Mouse (Mus musculus) erythroblast, embryonic 14.5 days (primary cell): ENCODE measurements around the gene Tnp1. TPM values are rescaled to one million over a fixed set of nuclear protein-coding genes. Genes with fewer than 3 reads are reported as not detected.

Experiments
- H3K27me3 ChIP-seq: 2 replicates; pipeline ENCODE4 v1.6.1; 2012; ENCODE audit warnings: inconsistent platforms; ENCODE audit not compliant: control insufficient read depth
- H3K36me3 ChIP-seq: 2 replicates; pipeline ENCODE4 v1.6.1; 2012; ENCODE audit warnings: mild to moderate bottlenecking, inconsistent platforms; ENCODE audit not compliant: control insufficient read depth
- H3K4me1 ChIP-seq: 2 replicates; pipeline ENCODE4 v1.6.1; 2012; ENCODE audit warnings: inconsistent platforms; ENCODE audit not compliant: control insufficient read depth
- H3K4me3 ChIP-seq: replicated peaks from 2 replicates; pipeline ENCODE3; 2012; ENCODE audit warnings: moderate library complexity, mild to moderate bottlenecking, inconsistent platforms
- H3K9me3 ChIP-seq: 2 replicates; pipeline ENCODE4 v1.6.1; 2012; ENCODE audit warnings: low read length, inconsistent platforms, mixed read lengths; ENCODE audit not compliant: control insufficient read depth
- GATA1 ChIP-seq: IDR thresholded peaks from 2 replicates; pipeline ENCODE4 v1.6.1; 2012; ENCODE audit warnings: low read length, inconsistent platforms, mixed read lengths
- TAL1 ChIP-seq: IDR thresholded peaks from 3 replicates; pipeline ENCODE4 v1.6.1; 2012; ENCODE audit warnings: low read length, inconsistent platforms, mixed read lengths
- polyA plus RNA-seq: library from polyadenylated mRNA; stranded (reverse); fragments of >175 nt; gene quantifications from 2 replicates; pipeline ENCODE4 v1.2.3, GENCODE M21; 2012

Tnp1 gene
- not detected in 2 replicates for polyA plus RNA-seq

- no peak for TF ChIP-seq GATA1
- no peak for TF ChIP-seq TAL1
- Histone ChIP-seq H3K4me1 (no peaks in the 10 kb centered on the region), H3K9me3 (no peaks in the 10 kb centered on the region)
Measured at GRCm38 (mm10) chr1:73015731-73016130, at the start of gene Tnp1. Gene Tnp1 (minus strand): TSS chr1:73015909.

GRCm38 (mm10) chr1:73064336-73064735 lies 48.6 kb upstream of the Tnp1 start:
- no peaks in the 10 kb centered on the region for H3K36me3 ChIP-seq
- no peak overlapping the region for H3K4me3 ChIP-seq
- H3K27me3 ChIP-seq: peaks cover 41% of the 10 kb centered on the region
- no peaks in the 10 kb centered on the region; the same call in 1 of the 2 replicates for H3K9me3 ChIP-seq
- TF ChIP-seq GATA1 (no peak), TAL1 (no peak)
- H3K4me1 ChIP-seq: peaks cover 10% of the 10 kb centered on the region

More at GRCm38 (mm10) chr1:73015731-73016130, at the start of gene Tnp1:
- H3K4me3 ChIP-seq: no peak within 1 kb of the TSS
- peaks cover 15% of the 10 kb centered on the region for H3K27me3 ChIP-seq
- H3K36me3 ChIP-seq: no peaks in the 10 kb centered on the region

- H3K9me3 ChIP-seq: no peaks in the 10 kb centered on the region; the same call in 1 of the 2 replicates
- peaks cover 46% of the 10 kb centered on the region for H3K27me3 ChIP-seq
- peaks cover 17% of the 10 kb centered on the region for H3K4me1 ChIP-seq
- TF ChIP-seq GATA1 (no peak), TAL1 (no peak)
- no peaks in the 10 kb centered on the region for H3K36me3 ChIP-seq
- H3K4me3 ChIP-seq: no peak overlapping the region
Measured at GRCm38 (mm10) chr1:73061491-73062233, 46.0 kb upstream of the Tnp1 start.

- H3K27me3 ChIP-seq: peaks cover 44% of the 10 kb centered on the region
- peaks cover 17% of the 10 kb centered on the region for H3K4me1 ChIP-seq
- no peak overlapping the region for H3K4me3 ChIP-seq
- no peaks in the 10 kb centered on the region for H3K36me3 ChIP-seq
- TF ChIP-seq TAL1 (no peak), GATA1 (no peak)
- H3K9me3 ChIP-seq: no peaks in the 10 kb centered on the region; the same call in 1 of the 2 replicates
Measured at GRCm38 (mm10) chr1:73060271-73060670, 44.6 kb upstream of the Tnp1 start.

GRCm38 (mm10) chr1:73056266-73057001 lies 40.7 kb upstream of the Tnp1 start:
- TF ChIP-seq GATA1 (no peak), TAL1 (no peak)
- H3K36me3 ChIP-seq: no peaks in the 10 kb centered on the region
- H3K4me3 ChIP-seq: no peak overlapping the region
- H3K4me1 ChIP-seq: peaks cover 17% of the 10 kb centered on the region
- no peaks in the 10 kb centered on the region for H3K9me3 ChIP-seq
- peaks cover 28% of the 10 kb centered on the region for H3K27me3 ChIP-seq

GRCm38 (mm10) chr1:73055820-73056219 lies 40.1 kb upstream of the Tnp1 start:
- no peak for TF ChIP-seq TAL1
- no peak for TF ChIP-seq GATA1
- Histone ChIP-seq H3K4me1 (peaks cover 17% of the 10 kb centered on the region), H3K27me3 (peaks cover 26% of the 10 kb centered on the region), H3K4me3 (no peak overlapping the region), H3K9me3 (no peaks in the 10 kb centered on the region), H3K36me3 (no peaks in the 10 kb centered on the region)

GRCm38 (mm10) chr1:73055206-73055605 lies 39.5 kb upstream of the Tnp1 start:
- no peak for TF ChIP-seq TAL1
- no peak for TF ChIP-seq GATA1
- peaks cover 22% of the 10 kb centered on the region for H3K27me3 ChIP-seq
- H3K4me3 ChIP-seq: no peak overlapping the region
- no peaks in the 10 kb centered on the region for H3K9me3 ChIP-seq
- H3K36me3 ChIP-seq: no peaks in the 10 kb centered on the region
- peaks cover 17% of the 10 kb centered on the region for H3K4me1 ChIP-seq

GRCm38 (mm10) chr1:73053545-73054326 lies 38.0 kb upstream of the Tnp1 start:
- peaks cover 12% of the 10 kb centered on the region for H3K4me1 ChIP-seq
- no peaks in the 10 kb centered on the region for H3K9me3 ChIP-seq
- no peaks in the 10 kb centered on the region for H3K36me3 ChIP-seq
- peaks cover 12% of the 10 kb centered on the region for H3K27me3 ChIP-seq
- H3K4me3 ChIP-seq: no peak overlapping the region
- TF ChIP-seq GATA1 (no peak), TAL1 (no peak)
